Mouse (Mus musculus) neural tube, embryonic 15.5 days (tissue): ENCODE data around the gene Grid2. TPM values are rescaled to one million over a fixed set of nuclear protein-coding genes. Genes with fewer than 3 reads are reported as not detected.

Experiments used
- ATAC-seq: fragments of 200-750 bp; cut with Nextera tagmentation; 2 replicates; pipeline ENCODE4 v1.8.0; 2017; ENCODE audit warnings: mild to moderate bottlenecking, moderate TSS enrichment, moderate library complexity; ENCODE audit not compliant: low FRiP score
- H3K27ac ChIP-seq: fragments of 300-500 bp; sonication (generic); replicated peaks from 2 replicates; pipeline ENCODE4 v1.5.1; 2015; ENCODE audit warnings: mild to moderate bottlenecking, inconsistent platforms
- H3K27me3 ChIP-seq: fragments of 300-500 bp; sonication (generic); replicated peaks from 2 replicates; pipeline ENCODE4 v1.6.1; 2015; ENCODE audit warnings: inconsistent platforms
- H3K36me3 ChIP-seq: fragments of 300-500 bp; sonication (generic); 2 replicates; pipeline ENCODE4 v1.6.1; 2015; ENCODE audit warnings: inconsistent platforms
- H3K4me1 ChIP-seq: fragments of 300-500 bp; sonication (generic); 2 replicates; pipeline ENCODE4 v1.6.1; 2015; ENCODE audit warnings: inconsistent platforms
- H3K4me2 ChIP-seq: fragments of 300-500 bp; sonication (generic); 2 replicates; pipeline ENCODE4 v1.6.1; 2015; ENCODE audit warnings: inconsistent platforms, mild to moderate bottlenecking, moderate library complexity
- H3K4me3 ChIP-seq: fragments of 300-500 bp; sonication (generic); replicated peaks from 2 replicates; pipeline ENCODE4 v1.5.1; 2015; ENCODE audit warnings: mild to moderate bottlenecking, inconsistent platforms
- H3K9ac ChIP-seq: fragments of 300-500 bp; sonication (generic); replicated peaks from 2 replicates; pipeline ENCODE4 v1.6.1; 2015; ENCODE audit warnings: mild to moderate bottlenecking, inconsistent platforms
- H3K9me3 ChIP-seq: fragments of 300-500 bp; sonication (generic); replicated peaks from 2 replicates; pipeline ENCODE4 v1.6.1; 2016; ENCODE audit warnings: inconsistent platforms
- WGBS: fragments of 180-500 bp; shearing (Covaris S2); methylation state at CpG from one replicate; pipeline ENCODE4 v1.1.7; 2015; ENCODE audit warnings: mixed read lengths; 5-methylcytosine and 5-hydroxymethylcytosine counted together
- polyA plus RNA-seq: library from polyadenylated mRNA; unstranded; fragments of >200 nt; fragmentation: Nextera tagmentation; extraction: Ambion mirVana; gene quantifications from 2 replicates; pipeline ENCODE4 v1.2.1, GENCODE M21; 2015

Grid2 gene
- polyA plus RNA-seq, 1 experiment from 2014 or later: 14.8 TPM

GRCm38 (mm10) chr6:64742915-64743489 lies 1487.3 kb downstream of the Grid2 start:
- Histone ChIP-seq H3K27ac (no peak overlapping the region), H3K27me3 (0 out of 2 replicates have a peak, but pooled peaks cover 9% of the 10 kb centered on the region), H3K4me3 (no peak overlapping the region), H3K9ac (no peak overlapping the region), H3K36me3 (no peaks in the 10 kb centered on the region), H3K4me2 (no peak overlapping the region), H3K9me3 (no peaks in the 10 kb centered on the region), H3K4me1 (no peaks in the 10 kb centered on the region)
- 84% methylated on average over 2 of the region's 2 CpGs for WGBS
- ATAC-seq: no peak
